Mouse (Mus musculus) embryonic facial prominence, embryonic 15.5 days (tissue): ENCODE results near the gene Tnfrsf4. TPM values are rescaled to one million over a fixed set of nuclear protein-coding genes. Genes with fewer than 3 reads are reported as not detected.

Experiments
- microRNA counts: library from miRNA; unstranded; fragments of <30 nt; microRNA quantifications from one replicate; lab custom pipeline; 2016
- microRNA-seq: library from miRNA; unstranded; fragments of <30 nt; microRNA quantifications from one replicate; pipeline ENCODE4, GENCODE M21; 2016; ENCODE audit warnings: borderline number of aligned reads
- polyA plus RNA-seq: library from polyadenylated mRNA; unstranded; fragments of >200 nt; fragmentation: Nextera tagmentation; extraction: Ambion mirVana; gene quantifications from 2 replicates; pipeline ENCODE4 v1.2.1, GENCODE M21; 2015

The Tnfrsf4 gene
- polyA plus RNA-seq, 1 experiment from 2014 or later, result 1.1 TPM

MicroRNAs within 50 kb of the gene (microRNA counts, 519-probe panel; counts per million panel counts)
- microRNA mmu-miR-200a (lab: Ali Mortazavi, UCI) (3,528 counts per million, percentile 83 among the panel's probes with 10 or more counts), microRNA mmu-miR-200b (lab: Ali Mortazavi, UCI) (3,947 counts per million, percentile 92 among the panel's probes with 10 or more counts), microRNA mmu-miR-429 (lab: Ali Mortazavi, UCI) (4,271 counts per million, percentile 95 among the panel's probes with 10 or more counts)

Small RNA genes lying within 50 kb of the gene (microRNA-seq; reads per million reads assigned to microRNA genes)
- gene Mir200a (1,386 reads per million, percentile 79 among the genes with 10 or more reads in this experiment), gene Mir200b (6,956 reads per million, percentile 93 among the genes with 10 or more reads in this experiment), gene Mir429 (25,822 reads per million, percentile 97 among the genes with 10 or more reads in this experiment)

Other genes starting within 250 kb of the Tnfrsf4 start
- 14.2 and 17.4 TPM in 2 replicates for gene Vwa1, start 239.1 kb upstream of the Tnfrsf4 start, polyA plus RNA-seq
- gene Tmem88b, start 228.0 kb upstream of the Tnfrsf4 start, polyA plus RNA-seq, result 0.76 and 1.2 TPM in 2 replicates
- gene Ankrd65, start 223.4 kb upstream of the Tnfrsf4 start, polyA plus RNA-seq, result 0.29 and 0.71 TPM in 2 replicates
- 175 and 191 TPM in 2 replicates for gene Mrpl20, start 211.0 kb upstream of the Tnfrsf4 start, polyA plus RNA-seq
- gene Ccnl2, start 201.4 kb upstream of the Tnfrsf4 start, polyA plus RNA-seq, result 198 and 206 TPM in 2 replicates
- 142 TPM in 2 replicates for gene Aurkaip1, start 182.6 kb upstream of the Tnfrsf4 start, polyA plus RNA-seq
- 137 and 141 TPM in 2 replicates for gene Mxra8, start 174.2 kb upstream of the Tnfrsf4 start, polyA plus RNA-seq
- 10.0 and 12.2 TPM in 2 replicates for gene Dvl1, start 166.4 kb upstream of the Tnfrsf4 start, polyA plus RNA-seq
- gene Tas1r3, start 150.5 kb upstream of the Tnfrsf4 start, polyA plus RNA-seq, result 0.48 and 0.56 TPM in 2 replicates
- gene Cptp, start 144.4 kb upstream of the Tnfrsf4 start, polyA plus RNA-seq, result 18.0 and 20.1 TPM in 2 replicates
- gene Ints11, start 144.3 kb upstream of the Tnfrsf4 start, polyA plus RNA-seq, result 71.7 and 73.1 TPM in 2 replicates
- 62.6 and 63.6 TPM in 2 replicates for gene Pusl1, start 122.1 kb upstream of the Tnfrsf4 start, polyA plus RNA-seq
- 25.1 and 26.2 TPM in 2 replicates for gene Acap3, start 122.0 kb upstream of the Tnfrsf4 start, polyA plus RNA-seq
- gene Ube2j2, start 70.0 kb upstream of the Tnfrsf4 start, polyA plus RNA-seq, result 108 and 109 TPM in 2 replicates
- 68.2 and 73.8 TPM in 2 replicates for gene C1qtnf12, start 51.5 kb upstream of the Tnfrsf4 start, polyA plus RNA-seq
- 16.6 and 16.7 TPM in 2 replicates for gene B3galt6, start 21.2 kb upstream of the Tnfrsf4 start, polyA plus RNA-seq
- gene Sdf4, start 21.0 kb upstream of the Tnfrsf4 start, polyA plus RNA-seq, result 165 and 172 TPM in 2 replicates
- 6.0 and 7.1 TPM in 2 replicates for gene Tnfrsf18, start 12.3 kb downstream of the Tnfrsf4 start, polyA plus RNA-seq
- 4.0 and 4.3 TPM in 2 replicates for gene Ttll10, start 45.6 kb downstream of the Tnfrsf4 start, polyA plus RNA-seq
- gene 9430015G10Rik, start 96.1 kb downstream of the Tnfrsf4 start, polyA plus RNA-seq, result 32.8 and 33.5 TPM in 2 replicates
- 0.67 and 1.8 TPM in 2 replicates for gene Rnf223, start 116.7 kb downstream of the Tnfrsf4 start, polyA plus RNA-seq
- gene Agrn, start 183.6 kb downstream of the Tnfrsf4 start, polyA plus RNA-seq, result 72.1 and 82.0 TPM in 2 replicates
- gene Isg15, start 187.0 kb downstream of the Tnfrsf4 start, polyA plus RNA-seq, result 4.1 and 4.4 TPM in 2 replicates
- 3.1 and 3.6 TPM in 2 replicates for gene AW011738, start 189.5 kb downstream of the Tnfrsf4 start, polyA plus RNA-seq
- gene Perm1, start 202.0 kb downstream of the Tnfrsf4 start, polyA plus RNA-seq, result 3.8 and 4.6 TPM in 2 replicates
- gene Plekhn1, start 221.0 kb downstream of the Tnfrsf4 start, polyA plus RNA-seq, result 43.4 and 44.1 TPM in 2 replicates
- 68.0 and 71.9 TPM in 2 replicates for gene Noc2l, start 222.2 kb downstream of the Tnfrsf4 start, polyA plus RNA-seq
- gene Samd11, start 241.8 kb downstream of the Tnfrsf4 start, polyA plus RNA-seq, result 0.28 and 0.42 TPM in 2 replicates